Mouse (Mus musculus) bone marrow, adult 2 months (tissue): ENCODE data around the gene Odaph.

Experiments
- CTCF ChIP-seq: fragments of 200-500 bp; IDR thresholded peaks from 2 replicates; pipeline ENCODE4 v1.5.1; 2011; ENCODE audit warnings: low read length, control low read depth; ENCODE audit not compliant: control insufficient read depth, insufficient read depth
- POLR2A ChIP-seq: fragments of 200-500 bp; IDR thresholded peaks from 2 replicates; pipeline ENCODE4 v1.6.1; 2011; ENCODE audit warnings: low read depth, mild to moderate bottlenecking, control low read depth, low read length, borderline replicate concordance; ENCODE audit not compliant: control insufficient read depth

DNA sequence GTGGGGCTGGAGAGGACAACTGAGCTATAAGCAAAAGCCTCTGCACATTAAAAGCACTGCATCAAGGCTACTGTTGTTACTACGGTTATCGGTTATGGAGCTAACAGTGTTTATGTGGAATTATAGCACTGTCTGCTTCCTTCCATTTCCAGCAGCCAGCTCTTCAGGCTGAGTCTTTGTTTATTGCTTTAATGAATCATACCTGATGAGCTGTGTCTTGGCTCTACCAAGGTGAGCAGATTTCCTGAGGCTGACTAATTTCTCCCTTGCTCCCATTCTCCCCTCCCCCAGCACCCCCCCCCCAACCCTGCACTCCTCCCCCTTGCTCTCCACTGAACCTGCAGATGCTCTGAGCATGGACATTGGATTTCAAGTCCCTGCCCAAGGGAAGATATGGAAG is 524 bp downstream of the Odaph start:
- TF ChIP-seq CTCF (no peak), POLR2A (no peak)
